Mouse (Mus musculus) erythroblast, embryonic 14.5 days (primary cell): Measurements from ENCODE around the gene Lrch1.

ENCODE experiments used
- GATA1 ChIP-seq: IDR thresholded peaks from 2 replicates; pipeline ENCODE4 v1.6.1; 2012; ENCODE audit warnings: low read length, inconsistent platforms, mixed read lengths
- TAL1 ChIP-seq: IDR thresholded peaks from 3 replicates; pipeline ENCODE4 v1.6.1; 2012; ENCODE audit warnings: low read length, inconsistent platforms, mixed read lengths

GRCm38 (mm10) chr14:74947376-74948013 is at the start of gene Lrch1:
- TF ChIP-seq GATA1 (no peak), TAL1 (no peak)
